Mouse (Mus musculus) neutrophil, adult 65 days (primary cell): ENCODE results near the gene Zbtb24. TPM values are rescaled to one million over a fixed set of nuclear protein-coding genes. Genes with fewer than 3 reads are reported as not detected.

Experiments used
- total RNA-seq: library from RNA; stranded (reverse); gene quantifications from 2 replicates; pipeline ENCODE4 v1.2.4, GENCODE M21; 2023

Gene Zbtb24
- 19.0 and 20.2 TPM in 2 replicates for total RNA-seq

DNA sequence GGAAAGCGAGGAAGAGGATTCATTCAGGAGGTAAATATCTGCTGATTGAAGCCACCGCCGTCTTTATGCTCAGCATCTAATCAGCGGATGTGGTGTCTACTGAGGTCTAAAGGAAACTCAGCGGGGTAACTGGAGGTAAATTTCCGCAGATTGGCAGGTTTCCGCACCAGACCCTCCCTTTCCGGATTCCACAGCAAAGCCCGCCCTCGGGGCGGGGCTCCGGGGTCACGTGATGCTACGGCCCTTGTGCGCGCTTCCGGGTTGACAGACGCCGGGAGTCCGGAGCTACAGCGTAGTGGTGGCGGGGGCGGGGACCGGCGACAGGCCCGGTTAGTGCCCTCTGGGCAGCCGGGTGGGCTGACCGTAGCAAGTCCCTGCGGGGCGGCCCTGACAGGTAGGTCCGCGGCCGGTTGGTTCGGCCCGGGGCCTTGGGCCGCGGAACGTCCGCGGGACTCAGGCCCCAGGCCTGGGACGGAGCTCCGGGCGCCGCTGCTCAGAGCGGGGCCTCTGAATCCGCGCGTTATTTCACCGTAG is at the start of gene Zbtb24:
Gene Zbtb24 (plus strand): TSS at position 247 of the 534 bp plus-strand sequence.

DNA sequence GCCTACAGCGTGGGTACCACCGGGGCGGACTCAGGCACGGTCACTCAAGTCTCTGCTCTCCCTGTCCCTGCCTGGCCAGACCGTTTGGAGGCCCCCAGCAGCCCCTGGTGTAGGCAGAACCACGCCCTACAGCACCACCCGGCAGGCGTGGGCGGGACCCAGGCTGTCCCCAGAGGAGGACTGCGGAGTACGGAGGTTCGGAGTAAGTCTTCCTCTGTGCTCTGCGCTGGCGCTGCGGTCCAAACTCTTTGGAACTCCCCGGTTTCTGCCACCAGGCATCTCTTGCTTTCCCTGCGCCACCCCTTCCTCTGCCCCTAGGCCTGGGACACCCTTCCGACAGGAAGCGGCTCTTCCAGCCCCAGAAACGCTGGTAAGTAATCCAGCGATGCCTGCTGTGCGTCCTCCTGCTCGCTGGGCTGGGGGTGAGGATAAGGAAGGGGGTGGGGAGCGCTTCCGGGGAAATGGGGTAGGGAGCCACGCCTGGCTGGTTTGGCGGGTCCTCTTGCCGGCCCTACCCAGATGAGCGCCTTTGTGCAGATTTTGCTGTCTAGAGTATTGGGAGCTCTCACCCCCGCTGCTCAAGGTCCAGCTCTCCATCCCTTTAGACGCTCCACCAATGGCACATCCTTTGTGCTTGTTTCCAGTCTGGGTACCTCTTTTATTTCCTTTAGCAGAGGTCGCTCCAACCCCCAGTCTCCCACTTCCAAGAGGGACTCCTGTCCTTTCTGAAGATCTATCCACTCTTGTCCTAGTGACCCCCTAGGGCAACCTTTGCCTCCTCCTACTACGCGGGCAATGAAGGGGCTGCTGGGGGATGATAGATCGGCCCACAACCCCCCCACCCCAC is 26.2 kb downstream of the Zbtb24 start, which contains the start of gene Mical1:
Gene Mical1 (plus strand): TSS at position 144 of the 847 bp plus-strand sequence.

GRCm38 (mm10) chr10:41489708-41490517 is 39.7 kb downstream of the Zbtb24 start, which contains the start of the genes Smpd2 and Ppil6:
Gene Smpd2, minus strand, starts transcription at chr10:41490369.
Gene Ppil6, plus strand, starts transcription at chr10:41490439.

Other genes starting within 250 kb of the Zbtb24 start
- gene Fig4, start 147.1 kb upstream of the Zbtb24 start, total RNA-seq: 10.8 and 12.6 TPM in 2 replicates
- not detected in 2 replicates for gene Ak9, start 146.4 kb upstream of the Zbtb24 start, total RNA-seq
- 469 and 590 TPM in 2 replicates for gene Mical1, start 25.9 kb downstream of the Zbtb24 start, total RNA-seq
- gene Smpd2, start 40.0 kb downstream of the Zbtb24 start, total RNA-seq: 17.8 and 21.0 TPM in 2 replicates
- 0.50 and 1.0 TPM in 2 replicates for gene Ppil6, start 40.1 kb downstream of the Zbtb24 start, total RNA-seq
- gene Cd164, start 69.0 kb downstream of the Zbtb24 start, total RNA-seq: 222 and 263 TPM in 2 replicates